Mouse (Mus musculus) kidney, adult 11 months (tissue): Measurements from ENCODE around the gene Gm11060.

Experiments
- DNase-seq: peaks from one replicate; pipeline ENCODE4 v3.0.0; 2022

Gm11060 gene

DNA sequence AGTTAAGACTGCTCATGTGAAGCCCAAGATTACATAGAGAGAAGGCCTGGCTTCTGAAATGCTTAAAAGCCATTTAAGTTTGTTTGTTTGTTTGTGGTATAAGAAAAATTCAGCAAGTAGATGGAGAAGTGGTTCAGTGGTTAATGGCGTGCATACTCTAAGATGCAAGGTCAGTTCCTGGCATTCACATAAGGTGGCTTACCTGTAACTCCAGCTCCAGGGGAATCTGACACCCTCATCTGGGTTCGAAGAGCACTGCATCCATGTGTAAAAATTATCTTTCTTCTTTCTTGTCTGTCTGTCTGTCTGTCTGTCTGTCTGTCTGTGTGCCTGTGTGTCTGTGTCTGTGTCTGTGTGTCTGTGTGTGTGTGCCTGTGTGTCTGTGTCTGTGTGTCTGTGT is at the start of gene Gm11060:
Gene Gm11060 (plus strand): TSS at position 301 of the 400 bp plus-strand sequence.
- no peak for DNase-seq

DNA sequence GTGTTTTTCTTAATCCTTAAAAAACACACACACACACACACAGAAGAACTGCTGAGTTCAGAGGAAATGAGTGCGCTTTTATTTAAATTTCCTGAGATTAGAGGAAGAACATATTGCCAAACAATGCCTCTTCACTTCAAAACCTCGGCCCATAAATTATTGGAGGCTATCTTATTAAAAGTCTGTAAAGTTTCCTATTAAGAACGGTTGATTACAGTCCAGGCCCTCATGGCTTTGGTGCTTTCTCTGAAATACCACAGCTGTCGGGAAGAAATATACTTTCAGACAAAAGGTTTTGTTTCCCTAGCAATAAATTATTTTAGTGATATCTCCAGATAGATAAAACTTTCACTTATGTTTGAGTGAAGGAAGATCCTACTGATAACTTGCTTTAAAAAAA is 48.7 kb upstream of the Gm11060 start:
- no peak for DNase-seq

DNA sequence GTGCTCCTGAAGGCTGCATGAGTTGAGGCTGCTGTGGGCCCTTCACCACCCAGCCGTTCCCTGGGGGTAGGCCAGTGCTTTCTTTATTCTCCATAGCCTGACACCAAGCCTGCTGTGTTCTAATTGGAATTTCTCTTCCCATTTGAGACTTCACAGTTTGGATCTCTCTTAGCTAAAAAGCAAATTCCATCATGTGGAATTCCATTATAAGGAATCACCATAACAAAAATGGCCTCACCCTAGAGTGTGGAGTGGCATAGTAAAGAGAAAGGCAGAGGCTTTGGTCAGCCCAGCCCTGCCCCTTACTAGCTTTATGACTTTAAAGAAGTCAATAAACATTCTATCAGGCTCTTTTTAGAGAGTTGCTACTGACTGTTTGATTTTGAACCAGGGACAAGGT is 43.5 kb upstream of the Gm11060 start:
- no peak for DNase-seq

DNA sequence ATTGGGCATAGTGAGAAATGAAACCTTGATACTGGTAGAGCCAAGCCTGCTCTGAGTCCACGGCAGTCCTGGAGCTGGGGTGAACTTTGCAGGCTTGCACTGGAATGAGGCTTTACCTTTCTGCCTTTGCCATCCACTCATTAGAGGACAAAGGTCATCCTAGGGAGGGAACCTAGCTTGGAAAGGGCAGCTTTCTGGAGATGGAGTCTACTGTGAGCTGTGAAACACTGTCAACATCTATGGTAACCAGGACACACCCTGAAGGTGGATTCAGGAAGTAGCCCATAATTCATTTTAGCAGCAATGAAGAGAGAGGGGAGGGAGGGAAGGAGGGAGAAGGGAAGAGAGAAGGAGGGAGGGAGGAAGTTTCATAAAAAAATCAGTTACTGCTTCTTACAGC is 36.3 kb upstream of the Gm11060 start:
- DNase-seq, result no peak

DNA sequence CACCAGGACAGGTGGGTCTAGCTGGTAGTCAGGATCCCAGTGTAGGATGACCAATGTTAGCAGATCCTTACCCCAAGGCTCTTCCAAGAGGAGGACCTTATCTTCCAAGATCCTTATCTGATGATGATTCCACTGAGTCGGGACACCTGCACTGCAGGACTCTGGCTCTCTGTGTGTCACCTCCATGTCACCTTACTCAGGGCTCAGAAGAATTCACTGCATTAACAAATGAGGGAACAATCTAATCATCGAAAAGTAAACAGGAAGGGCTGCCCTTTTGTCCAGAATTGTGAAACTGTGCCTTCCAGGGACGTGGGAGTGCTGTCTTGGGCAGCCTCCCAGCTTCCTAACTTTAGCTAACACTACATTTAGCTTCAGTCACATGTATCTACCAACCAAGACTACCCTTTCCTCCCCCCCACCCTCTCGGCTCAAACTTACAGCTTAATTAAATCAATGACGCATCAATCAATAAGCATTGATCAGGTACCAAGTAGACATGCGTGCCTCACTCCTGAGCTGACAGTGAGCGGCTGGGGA is 33.2 kb upstream of the Gm11060 start:
- DNase-seq, result no peak

DNA sequence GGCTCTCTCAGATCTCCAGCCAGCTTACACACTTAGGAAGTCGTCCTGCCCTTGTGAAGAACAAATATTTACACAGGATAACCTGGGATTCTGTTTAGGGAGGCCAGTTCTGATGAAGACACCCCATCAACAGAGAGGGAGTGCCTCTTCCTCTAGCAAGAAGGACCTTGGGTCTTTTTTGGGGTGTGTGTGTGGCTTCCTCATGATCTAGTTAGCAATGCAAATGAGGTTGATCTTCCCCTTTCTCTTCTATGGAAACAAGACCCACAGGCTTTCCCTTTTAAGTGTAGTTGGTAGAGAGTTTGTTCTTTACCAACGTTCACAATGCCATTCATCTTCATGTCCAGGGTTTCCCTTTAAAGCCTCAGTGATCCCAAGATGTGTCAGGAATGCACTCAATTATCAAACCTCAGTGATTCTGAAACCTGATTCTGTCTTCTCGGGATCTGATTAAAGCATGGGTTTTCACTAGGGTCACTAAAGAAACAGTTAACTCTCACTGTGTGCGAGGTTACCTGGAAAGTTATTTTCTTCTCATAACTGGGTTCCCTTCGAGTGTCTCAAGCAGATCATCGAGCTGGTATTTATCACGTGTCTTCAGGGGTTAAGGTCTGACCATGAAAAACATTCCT is 29.0 kb upstream of the Gm11060 start:
- DNase-seq, result no peak

DNA sequence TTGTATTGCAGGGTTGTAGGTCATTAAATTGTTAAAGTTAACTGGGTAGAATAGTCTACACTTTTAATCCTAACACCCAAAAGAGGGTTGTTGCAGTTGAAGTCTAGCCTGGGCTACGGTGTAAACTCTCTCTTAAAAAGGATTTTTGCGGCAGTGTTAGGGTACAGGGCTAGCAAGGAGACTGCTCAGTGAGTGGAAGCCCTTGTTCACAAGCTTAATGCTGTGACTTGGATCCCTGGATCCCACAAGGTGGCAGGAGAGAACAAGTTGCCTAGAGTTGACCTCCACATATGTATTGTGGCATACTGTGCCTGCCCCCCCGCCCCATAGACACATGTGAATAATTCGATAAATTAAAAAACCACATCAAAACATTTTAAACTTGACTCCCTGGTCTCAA is 19.3 kb upstream of the Gm11060 start:
- DNase-seq, result no peak

DNA sequence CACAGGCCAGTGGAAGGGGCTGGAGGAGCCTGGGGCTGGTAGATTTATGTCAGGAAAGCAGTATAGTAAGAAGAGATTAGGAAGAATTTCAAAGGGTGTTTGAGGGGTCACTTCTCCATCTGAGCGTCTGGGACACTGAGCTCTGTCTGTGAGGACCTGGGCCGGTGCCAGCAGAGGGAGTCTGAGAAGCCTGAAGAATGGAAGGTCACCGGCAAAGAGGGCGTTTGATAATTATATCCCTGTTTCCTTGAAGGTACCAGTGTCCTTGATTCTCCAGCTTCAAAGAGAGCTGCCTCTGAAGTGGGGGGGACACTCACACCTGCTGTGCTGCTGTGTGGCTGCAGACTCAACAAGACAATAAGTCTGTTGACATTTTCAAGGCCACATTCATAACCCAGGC is 17.6 kb upstream of the Gm11060 start:
- DNase-seq, result no peak

DNA sequence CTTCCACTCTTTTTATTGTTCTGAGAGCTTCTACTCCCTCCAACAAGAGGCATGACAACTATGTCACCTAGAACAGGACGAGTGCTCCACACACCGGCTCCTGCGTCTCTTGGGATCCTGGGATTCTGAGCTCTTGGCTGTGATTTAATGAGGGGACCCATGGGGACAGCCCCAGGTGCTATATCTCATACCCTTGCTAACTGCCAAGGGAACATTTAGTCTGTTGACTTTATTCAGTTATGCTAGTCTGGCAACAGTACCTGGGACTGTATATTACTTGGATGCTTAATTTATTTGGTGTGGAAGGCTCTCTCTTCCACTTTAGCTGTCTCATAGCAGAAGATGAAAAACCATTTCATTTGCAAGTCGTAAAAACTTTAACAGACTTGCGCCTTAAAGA is 16.0 kb upstream of the Gm11060 start:
- DNase-seq, result no peak

DNA sequence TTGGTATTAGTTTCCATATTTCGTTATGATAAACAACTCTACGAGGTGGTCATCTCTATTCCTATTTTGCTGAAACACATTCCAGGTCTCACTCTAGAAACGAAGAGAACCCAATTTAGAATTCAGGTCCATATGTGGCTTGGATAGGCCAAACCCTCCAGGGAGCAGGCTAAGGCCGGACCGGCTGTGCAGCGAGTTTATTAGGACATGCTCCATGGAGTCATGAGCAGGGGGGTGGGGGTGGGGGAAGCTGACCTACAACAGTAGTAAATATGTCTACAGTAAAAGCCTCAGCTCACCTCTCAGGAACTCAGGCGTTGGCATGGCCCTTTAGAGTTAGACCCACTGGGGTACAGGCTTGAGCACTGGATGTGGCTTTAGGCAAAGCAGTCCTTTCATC is 14.7 kb upstream of the Gm11060 start:
- DNase-seq, result no peak

DNA sequence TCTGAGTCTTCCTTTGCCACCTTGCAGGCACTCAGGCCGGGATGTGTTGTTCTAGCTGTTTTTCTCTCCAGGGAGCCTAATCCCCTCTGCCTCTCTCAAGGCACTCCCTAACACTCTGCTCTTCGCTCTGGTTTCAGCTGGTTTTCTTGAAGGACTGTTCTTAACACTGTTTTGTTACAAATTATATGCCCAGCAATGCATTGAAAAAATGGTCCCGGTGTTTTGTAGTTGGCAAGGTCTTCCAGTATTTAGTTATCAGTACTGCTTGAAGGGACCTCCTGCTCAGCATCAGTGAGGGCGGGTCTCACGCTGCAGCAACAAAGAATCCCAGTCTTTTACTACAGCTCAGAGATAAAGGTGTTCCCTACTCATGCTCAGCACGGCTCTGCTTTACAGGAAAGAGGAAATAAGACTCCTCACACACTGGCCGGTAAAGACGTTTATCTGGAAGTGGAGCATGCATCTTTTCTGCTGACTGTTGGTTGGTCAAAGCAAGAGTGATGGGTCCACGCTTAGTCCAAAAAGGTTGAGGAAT is 9.5 kb upstream of the Gm11060 start:
- no peak for DNase-seq

DNA sequence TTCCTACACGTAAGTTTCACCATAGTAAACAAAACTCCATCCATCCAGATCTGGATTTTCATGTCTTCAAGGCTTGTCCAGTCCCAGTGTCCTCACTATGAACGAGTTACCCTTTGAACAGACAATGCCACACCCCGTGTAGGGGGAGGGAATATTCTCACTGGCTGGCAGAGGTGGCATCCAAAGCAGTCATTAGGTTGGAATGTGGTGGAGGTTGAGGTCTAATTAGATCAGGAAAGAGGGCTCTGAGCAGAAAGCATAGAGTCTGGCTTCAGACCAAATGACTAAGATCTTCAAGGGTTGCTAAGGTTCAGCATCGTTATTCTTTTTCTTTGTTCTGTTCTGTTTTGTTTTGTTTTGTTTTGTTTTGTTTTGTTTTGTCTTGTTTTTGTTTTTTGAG is 7.8 kb upstream of the Gm11060 start:
- peak; percentile 18 for DNase-seq

DNA sequence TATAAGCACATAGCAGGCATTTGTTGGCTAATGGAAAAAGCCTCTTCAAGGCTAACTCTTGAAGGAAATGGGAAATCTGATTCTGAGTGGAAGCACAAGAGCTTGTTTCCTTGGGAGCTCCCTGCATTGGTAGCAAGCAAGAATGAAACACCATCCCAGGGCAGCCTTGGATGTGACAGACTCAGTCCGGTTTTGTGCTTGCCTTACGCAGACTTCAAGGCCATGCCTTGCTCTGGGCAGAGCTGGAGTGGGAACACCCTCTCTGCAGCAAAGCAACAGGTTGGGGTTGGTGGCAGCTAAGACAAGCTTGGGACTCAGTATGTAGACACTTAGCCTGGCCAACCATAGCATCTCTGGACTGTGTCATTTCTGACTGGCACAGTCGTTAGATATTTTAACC is 5.7 kb upstream of the Gm11060 start:
- DNase-seq, result no peak

DNA sequence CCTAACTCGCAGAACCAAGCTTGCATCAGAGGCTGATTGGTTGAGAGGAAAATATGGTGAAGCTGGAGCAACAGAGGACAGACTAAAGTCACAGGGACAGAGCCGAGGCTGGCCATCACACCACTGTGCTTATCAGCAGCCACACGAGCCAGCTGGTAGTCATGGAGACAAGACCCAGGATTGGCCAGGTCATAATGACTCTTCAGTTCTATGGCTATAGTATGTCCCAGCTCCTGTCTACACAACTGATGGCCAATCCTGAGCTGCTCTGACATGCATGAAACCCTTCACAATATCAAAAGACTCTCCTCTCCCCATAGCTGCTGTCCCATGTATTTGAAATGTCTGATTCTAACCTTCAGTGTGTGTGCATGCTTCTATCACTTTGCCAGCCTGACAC is 3.8 kb upstream of the Gm11060 start:
- no peak for DNase-seq

DNA sequence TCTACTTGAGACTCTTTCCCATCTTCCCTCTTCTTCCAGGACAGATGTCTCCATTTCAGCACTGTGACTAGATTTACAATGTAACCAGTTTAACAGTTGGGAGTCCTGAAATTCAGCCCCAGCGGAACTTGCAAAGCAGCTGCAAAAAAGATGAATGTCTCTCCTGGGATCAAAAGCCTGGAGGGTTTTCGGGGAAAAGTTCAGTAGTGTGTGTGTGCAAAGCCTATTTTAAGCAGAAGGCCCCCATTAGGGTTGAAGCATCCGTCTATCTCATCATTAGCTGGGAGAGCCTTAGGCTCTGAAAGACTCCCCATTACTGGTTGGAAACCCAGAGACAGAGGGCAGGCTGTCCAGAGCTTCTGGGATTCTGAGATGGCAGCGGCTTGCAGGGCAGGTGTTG is 2.7 kb upstream of the Gm11060 start:
- DNase-seq, result no peak

DNA sequence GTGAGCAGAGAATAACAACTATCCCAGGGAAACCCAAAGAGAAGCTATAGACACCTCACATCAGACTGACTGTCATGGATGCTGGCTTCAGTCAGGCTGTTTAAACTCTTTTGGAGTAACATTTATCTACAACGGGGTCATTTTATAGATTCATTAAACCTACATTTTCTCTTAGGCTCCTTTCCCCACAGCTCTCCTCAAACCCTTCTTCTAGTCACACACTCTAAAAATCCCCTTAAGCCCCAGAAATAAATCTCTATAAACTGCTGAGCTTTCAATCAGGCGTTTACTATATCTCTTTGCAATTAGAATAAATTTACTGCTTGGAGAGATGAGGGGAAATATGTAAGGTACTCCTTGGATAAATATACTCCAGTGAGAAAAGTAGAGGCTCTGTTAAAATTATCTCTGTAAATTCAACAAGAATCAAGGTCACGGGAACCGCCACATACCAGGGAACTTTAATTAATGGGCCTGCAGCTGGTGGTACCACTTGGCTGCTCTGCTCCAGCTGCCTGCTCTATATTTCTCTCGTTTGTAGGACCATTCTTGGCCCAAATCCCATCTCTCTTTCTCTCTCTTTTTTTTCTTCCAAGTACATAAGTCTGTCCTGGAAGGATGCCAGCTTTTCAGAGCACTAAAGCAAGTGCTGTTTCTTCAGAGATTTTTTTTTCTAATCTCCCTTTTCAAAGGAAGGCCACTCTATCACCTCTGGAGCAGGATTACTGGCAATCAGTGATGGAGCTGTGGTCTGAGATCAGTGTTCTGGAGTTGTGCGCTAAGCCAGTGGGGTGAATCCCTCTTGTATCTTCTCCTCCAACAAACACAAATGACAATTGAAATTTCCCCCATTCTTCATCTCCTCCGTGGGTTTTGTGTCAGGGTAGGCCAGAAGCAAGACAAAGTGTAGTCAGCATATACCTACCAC is 2.0 kb upstream of the Gm11060 start:
- DNase-seq, result no peak

DNA sequence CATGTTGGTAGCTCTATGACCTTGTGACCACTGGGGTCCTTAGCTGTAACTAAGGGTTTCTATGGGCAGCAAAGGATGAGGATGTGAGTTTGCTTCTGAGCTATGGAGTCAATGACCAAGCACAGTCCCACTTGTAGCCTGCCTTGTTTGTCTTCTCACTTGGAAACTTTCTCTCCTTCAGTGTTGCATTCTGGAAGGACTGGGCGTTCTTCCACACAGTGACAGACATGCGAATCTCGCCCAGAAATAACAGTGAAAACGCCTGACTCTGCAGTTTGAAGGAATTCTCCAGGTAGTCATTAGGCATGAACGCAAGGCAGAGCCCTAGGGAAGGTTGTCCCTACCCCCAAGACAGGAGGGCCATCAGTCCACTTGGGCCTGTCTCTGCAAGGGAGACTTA is 827 bp upstream of the Gm11060 start:
- no peak for DNase-seq

DNA sequence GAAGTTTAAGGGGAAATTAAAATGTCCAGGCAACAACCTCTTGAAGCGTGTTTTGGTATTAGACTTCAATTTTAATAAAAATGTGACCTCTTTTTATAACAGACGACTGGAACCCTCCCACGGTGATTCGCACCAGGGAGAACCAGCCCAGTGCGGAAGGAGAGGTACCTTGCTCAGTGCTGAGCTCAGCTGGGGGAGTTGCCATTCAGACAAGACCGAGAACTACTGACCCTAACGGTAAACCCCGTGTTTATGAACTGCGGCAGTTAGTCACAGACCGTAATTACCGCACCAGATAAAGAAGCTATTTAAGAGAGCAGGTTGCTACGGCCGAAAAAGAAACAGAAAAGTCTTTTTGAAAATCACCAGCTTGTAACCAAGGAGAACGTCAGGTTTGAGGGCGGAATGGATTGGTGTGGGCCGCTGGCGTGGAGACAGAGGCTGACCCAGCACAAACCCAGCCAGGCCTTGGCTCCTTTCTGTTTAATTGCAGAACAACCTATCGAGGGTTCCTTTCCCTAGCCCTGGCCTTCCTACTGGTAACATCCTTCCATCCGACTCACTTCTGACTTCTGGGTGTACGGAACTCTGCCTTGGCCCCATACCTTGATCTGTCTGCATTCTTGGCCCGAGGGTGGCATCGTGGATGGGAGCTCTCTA is 5.6 kb downstream of the Gm11060 start:
- DNase-seq, result no peak

DNA sequence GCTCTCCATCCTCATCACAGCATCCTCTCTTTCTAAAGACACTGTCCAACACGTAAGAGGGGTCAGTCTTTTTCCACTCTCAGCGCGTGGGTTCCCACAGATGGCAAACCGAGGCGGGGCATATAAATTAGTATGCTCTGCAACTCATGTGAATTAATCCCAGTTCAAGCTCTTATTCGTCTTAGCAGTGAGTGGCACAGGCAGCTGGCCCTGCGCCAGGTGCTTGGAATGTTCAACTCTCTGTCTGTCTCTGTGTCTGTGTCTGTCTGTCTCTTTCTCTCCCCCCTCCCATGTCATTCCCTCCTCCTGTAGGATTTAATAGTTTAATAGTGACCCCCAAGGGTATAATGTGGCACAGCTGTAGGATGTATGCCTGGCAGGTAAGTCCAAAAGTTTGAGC is 7.6 kb downstream of the Gm11060 start:
- no peak for DNase-seq

DNA sequence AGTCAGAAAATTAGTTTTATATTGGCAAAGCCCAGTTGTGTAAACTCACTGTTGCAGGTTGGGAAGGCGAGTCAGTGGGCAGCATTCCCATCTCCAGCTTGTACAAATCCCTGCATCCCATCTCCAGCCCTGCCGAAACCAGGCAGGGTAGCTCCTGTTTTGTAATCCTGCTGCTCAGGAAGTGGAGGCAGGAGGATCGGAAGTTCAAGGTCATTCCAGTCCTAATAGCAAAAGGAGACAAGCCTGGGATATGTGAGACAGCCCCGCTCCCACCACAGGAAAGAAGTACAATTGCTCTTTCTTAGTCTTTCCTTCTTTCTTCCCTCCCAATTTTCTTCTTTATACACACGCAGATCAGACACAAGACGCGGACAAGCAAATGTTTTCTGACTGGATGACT is 8.7 kb downstream of the Gm11060 start:
- no peak for DNase-seq

DNA sequence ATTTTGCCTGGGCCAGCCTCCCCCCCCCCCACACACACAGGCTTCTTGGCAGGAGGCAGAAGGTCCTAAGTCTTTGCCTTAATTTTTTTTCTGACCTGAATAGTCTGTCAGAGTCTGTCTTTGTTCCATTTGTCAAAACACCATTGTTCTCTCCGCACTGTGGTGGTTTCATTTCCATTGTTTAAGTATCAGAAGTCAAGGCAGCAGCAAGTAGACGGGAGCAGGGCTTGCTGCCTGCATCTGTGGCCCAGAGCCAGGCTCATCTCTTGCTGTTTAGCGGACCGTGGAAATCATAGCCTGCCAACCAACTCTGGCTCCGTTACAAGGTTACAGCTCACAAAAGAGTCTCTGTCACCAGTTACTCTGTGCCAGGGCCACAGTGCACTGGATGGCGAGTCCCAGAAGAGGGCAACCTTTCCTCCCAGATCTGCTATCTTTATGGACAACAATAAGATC is 16.9 kb downstream of the Gm11060 start:
- peak; percentile 86 for DNase-seq

DNA sequence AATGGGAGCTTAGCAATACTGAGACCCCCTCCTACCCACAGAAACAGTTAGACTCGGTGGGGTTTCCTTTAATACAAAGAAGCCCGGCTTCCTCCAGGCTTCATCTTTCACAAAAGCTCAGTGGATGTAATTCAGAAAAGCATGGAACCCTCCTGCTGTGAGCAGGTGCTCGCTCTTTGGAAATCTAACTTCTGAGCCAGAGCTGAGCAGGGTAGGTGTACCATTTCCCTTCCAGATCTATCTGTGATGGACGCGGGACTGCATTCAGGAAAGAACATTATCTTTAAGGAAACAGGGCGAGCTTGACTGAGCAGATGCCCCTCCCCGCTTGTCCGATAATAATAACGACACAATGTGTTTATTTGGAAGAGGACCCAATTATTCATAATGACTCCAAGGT is 22.3 kb downstream of the Gm11060 start:
- DNase-seq, result no peak

DNA sequence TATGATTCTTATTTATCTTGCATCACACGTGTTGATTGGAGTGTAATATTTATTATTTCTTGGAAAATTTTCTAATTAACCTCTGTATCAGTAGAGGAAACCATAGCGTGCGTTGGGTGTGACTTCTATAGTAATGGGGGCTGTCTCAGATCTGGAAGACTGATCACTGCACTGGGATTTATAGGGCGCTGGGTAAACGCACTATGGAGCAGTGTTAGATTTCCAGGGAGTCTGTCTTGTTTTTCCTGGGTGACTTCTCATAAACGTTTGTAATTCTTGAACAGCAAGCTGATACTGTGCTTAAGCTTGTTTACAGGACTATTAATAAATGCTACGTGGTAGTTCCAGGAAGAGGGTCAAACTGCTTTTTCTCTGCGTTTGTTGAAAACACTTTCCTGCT is 25.9 kb downstream of the Gm11060 start:
- no peak for DNase-seq
